Mouse (Mus musculus): ENCODE measurements at regions not wholly inside any gene's neighbourhood (a gene's known extent, or its start where the extent isn't known, plus 50 kb on each side); places are given as distances from the start of the nearest gene placed in this dataset.

- no peak overlapping the region for H3K27ac ChIP-seq (replicated peaks; ENCODE audit: low read depth, low read length)
- no peak overlapping the region for H3K4me2 ChIP-seq (ENCODE audit: low read length)
- 84% methylated on average over 3 of the region's 3 CpGs for WGBS
- H3K9me3 ChIP-seq (ENCODE audit: control insufficient read depth, low read length) = no peaks in the 10 kb centered on the region
- no peaks in the 10 kb centered on the region for H3K36me3 ChIP-seq (ENCODE audit: control insufficient read depth, insufficient read depth, low read length)
- no peak for ATAC-seq (ENCODE audit: low FRiP score, low TSS enrichment)
- no peaks in the 10 kb centered on the region for H3K27me3 ChIP-seq (ENCODE audit: control insufficient read depth, insufficient read depth, low read length)
- H3K4me1 ChIP-seq (ENCODE audit: control insufficient read depth, insufficient read depth, low read length) = no peaks in the 10 kb centered on the region
- no peak overlapping the region for H3K9ac ChIP-seq (replicated peaks; ENCODE audit: low read length)
- DNase-seq = no peak
- H3K4me3 ChIP-seq (replicated peaks; ENCODE audit: low read depth, low read length) = no peak overlapping the region
Measured at GRCm38 (mm10) chr3:109224526-109224925, 101.6 kb downstream of the Slc25a24 start.

DNA sequence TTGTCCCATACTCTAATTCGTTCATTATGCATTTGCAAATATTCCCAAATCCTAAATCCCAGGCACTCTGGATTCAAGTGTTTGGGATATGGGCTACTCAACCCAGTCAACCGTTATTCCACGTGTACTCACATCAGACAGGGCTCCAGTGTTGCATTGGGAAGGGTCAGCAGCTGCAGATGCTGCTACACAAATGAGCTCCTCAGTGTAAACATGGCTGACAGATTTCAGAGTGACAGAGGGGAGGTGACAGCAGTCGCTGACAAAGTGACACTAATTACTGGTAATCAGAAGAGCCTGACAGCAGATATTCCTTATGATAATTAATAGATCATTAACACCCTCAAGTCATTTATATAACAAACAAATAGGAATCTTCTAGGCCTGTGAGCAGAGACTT, 106.2 kb upstream of the Vav3 start:
- peak; percentile 69; the same call in 1 of the 2 replicates for ATAC-seq (ENCODE audit: low FRiP score, low TSS enrichment)
- no peak overlapping the region for H3K4me3 ChIP-seq (replicated peaks; ENCODE audit: low read depth, low read length)
- WGBS = 65% methylated on average over 4 of the region's 4 CpGs
- H3K27me3 ChIP-seq (ENCODE audit: control insufficient read depth, insufficient read depth, low read length) = no peaks in the 10 kb centered on the region
- H3K4me1 ChIP-seq (ENCODE audit: control insufficient read depth, insufficient read depth, low read length) = no peaks in the 10 kb centered on the region
- H3K27ac ChIP-seq (replicated peaks; ENCODE audit: low read depth, low read length) = no peak overlapping the region
- H3K4me2 ChIP-seq (ENCODE audit: low read length) = no peak overlapping the region
- H3K9me3 ChIP-seq (ENCODE audit: control insufficient read depth, low read length) = no peaks in the 10 kb centered on the region
- H3K36me3 ChIP-seq (ENCODE audit: control insufficient read depth, insufficient read depth, low read length) = no peaks in the 10 kb centered on the region
- no peak overlapping the region for H3K9ac ChIP-seq (replicated peaks; ENCODE audit: low read length)
- DNase-seq = no peak

GRCm38 (mm10) chr3:109236918-109237317, 103.5 kb upstream of the Vav3 start:
- no peak overlapping the region for H3K9ac ChIP-seq (replicated peaks; ENCODE audit: low read length)
- no peaks in the 10 kb centered on the region for H3K27me3 ChIP-seq (ENCODE audit: control insufficient read depth, insufficient read depth, low read length)
- DNase-seq (no peak), ATAC-seq (ENCODE audit: low FRiP score, low TSS enrichment) (no peak)
- no peaks in the 10 kb centered on the region for H3K36me3 ChIP-seq (ENCODE audit: control insufficient read depth, insufficient read depth, low read length)
- H3K4me3 ChIP-seq (replicated peaks; ENCODE audit: low read depth, low read length) = no peak overlapping the region
- H3K9me3 ChIP-seq (ENCODE audit: control insufficient read depth, low read length) = no peaks in the 10 kb centered on the region
- H3K4me1 ChIP-seq (ENCODE audit: control insufficient read depth, insufficient read depth, low read length) = no peaks in the 10 kb centered on the region
- 92% methylated on average over 5 of the region's 5 CpGs for WGBS
- no peak overlapping the region for H3K27ac ChIP-seq (replicated peaks; ENCODE audit: low read depth, low read length)
- no peak overlapping the region for H3K4me2 ChIP-seq (ENCODE audit: low read length)

DNA sequence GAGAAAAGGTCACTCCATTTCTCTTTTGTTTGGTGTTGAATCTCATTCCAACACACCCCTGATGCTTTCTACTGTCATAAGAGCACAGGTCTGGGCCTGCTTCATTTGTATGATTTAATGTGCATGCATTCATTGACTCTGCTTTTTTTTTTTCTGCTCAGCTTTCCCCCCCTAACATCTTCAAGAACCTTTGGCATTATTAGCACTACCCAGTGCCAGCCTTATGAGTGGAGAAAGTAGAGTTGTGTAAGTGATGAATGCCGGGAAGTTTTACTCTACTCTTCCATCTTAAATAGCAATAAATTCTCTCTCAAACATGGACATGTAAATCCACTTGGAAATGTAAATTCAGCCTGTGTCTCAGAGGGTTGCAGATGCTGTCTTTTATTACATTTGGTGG, 97.0 kb upstream of the Vav3 start:
- WGBS = 94% methylated on average over 1 of the region's 1 CpGs
- DNase-seq (no peak), ATAC-seq (ENCODE audit: low FRiP score, low TSS enrichment) (no peak)
- Histone ChIP-seq H3K9me3 (ENCODE audit: control insufficient read depth, low read length) (no peaks in the 10 kb centered on the region; the same call in 1 of the 2 replicates), H3K4me1 (ENCODE audit: control insufficient read depth, insufficient read depth, low read length) (no peaks in the 10 kb centered on the region), H3K4me2 (ENCODE audit: low read length) (no peak overlapping the region), H3K9ac (replicated peaks; ENCODE audit: low read length) (no peak overlapping the region), H3K36me3 (ENCODE audit: control insufficient read depth, insufficient read depth, low read length) (no peaks in the 10 kb centered on the region), H3K27me3 (ENCODE audit: control insufficient read depth, insufficient read depth, low read length) (no peaks in the 10 kb centered on the region), H3K4me3 (replicated peaks; ENCODE audit: low read depth, low read length) (no peak overlapping the region), H3K27ac (replicated peaks; ENCODE audit: low read depth, low read length) (no peak overlapping the region)

GRCm38 (mm10) chr3:109248801-109249200, 91.7 kb upstream of the Vav3 start:
- Histone ChIP-seq H3K4me3 (replicated peaks; ENCODE audit: low read depth, low read length) (no peak overlapping the region), H3K9me3 (ENCODE audit: control insufficient read depth, low read length) (no peaks in the 10 kb centered on the region; the same call in 1 of the 2 replicates), H3K4me1 (ENCODE audit: control insufficient read depth, insufficient read depth, low read length) (no peaks in the 10 kb centered on the region), H3K9ac (replicated peaks; ENCODE audit: low read length) (no peak overlapping the region), H3K27ac (replicated peaks; ENCODE audit: low read depth, low read length) (no peak overlapping the region), H3K27me3 (ENCODE audit: control insufficient read depth, insufficient read depth, low read length) (no peaks in the 10 kb centered on the region), H3K36me3 (ENCODE audit: control insufficient read depth, insufficient read depth, low read length) (no peaks in the 10 kb centered on the region), H3K4me2 (ENCODE audit: low read length) (no peak overlapping the region)
- DNase-seq = no peak
- ATAC-seq (ENCODE audit: low FRiP score, low TSS enrichment) = no peak
- 38% methylated on average over 1 of the region's 1 CpGs for WGBS

DNA sequence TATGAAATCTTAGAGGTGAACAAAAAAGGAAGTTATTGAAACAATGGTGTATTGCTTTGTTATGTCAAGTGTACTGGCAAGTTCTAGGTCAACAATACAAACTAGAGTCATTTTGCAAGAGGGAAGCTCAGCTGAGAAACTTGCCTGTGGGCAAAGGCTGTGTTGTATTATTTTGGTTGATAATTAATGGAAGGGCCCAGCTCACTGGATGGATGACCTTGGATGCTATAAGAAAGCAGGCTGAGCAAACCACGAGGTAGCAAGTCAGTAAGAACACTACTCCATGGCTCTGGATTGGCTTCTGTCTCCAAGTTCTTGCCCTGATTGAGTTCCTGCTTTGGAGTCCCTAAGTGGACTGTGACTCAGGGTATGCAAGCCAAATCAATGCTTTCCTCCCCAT, 91.1 kb upstream of the Vav3 start:
- Histone ChIP-seq H3K27ac (replicated peaks; ENCODE audit: low read depth, low read length) (no peak overlapping the region), H3K4me3 (replicated peaks; ENCODE audit: low read depth, low read length) (no peak overlapping the region), H3K4me1 (ENCODE audit: control insufficient read depth, insufficient read depth, low read length) (no peaks in the 10 kb centered on the region), H3K4me2 (ENCODE audit: low read length) (no peak overlapping the region), H3K9me3 (ENCODE audit: control insufficient read depth, low read length) (no peaks in the 10 kb centered on the region; the same call in 1 of the 2 replicates), H3K27me3 (ENCODE audit: control insufficient read depth, insufficient read depth, low read length) (no peaks in the 10 kb centered on the region), H3K9ac (replicated peaks; ENCODE audit: low read length) (no peak overlapping the region), H3K36me3 (ENCODE audit: control insufficient read depth, insufficient read depth, low read length) (no peaks in the 10 kb centered on the region)
- 88% methylated on average over 1 of the region's 1 CpGs for WGBS
- DNase-seq = no peak
- no peak for ATAC-seq (ENCODE audit: low FRiP score, low TSS enrichment)

DNA sequence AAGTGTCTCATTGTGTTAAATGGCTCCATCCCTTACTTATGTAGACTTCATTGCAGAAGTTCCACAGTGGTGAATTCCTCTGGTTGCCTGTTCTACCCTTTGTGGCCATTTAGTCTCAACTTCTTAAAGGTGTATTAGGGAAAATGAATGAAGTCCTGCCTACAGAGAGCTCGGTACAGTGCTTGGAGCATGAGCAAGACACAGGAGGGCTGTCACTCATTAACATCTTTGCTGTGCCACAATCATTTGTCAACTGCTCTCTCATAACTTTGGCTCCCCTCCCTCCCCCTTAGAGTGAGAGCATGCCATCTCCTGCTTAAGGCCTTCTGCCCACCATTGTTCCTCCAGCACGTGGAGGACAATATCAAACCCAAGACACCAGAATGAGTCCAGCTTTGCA, 90.5 kb upstream of the Vav3 start:
- H3K27ac ChIP-seq (replicated peaks; ENCODE audit: low read depth, low read length) = no peak overlapping the region
- DNase-seq (no peak), ATAC-seq (ENCODE audit: low FRiP score, low TSS enrichment) (no peak)
- H3K4me2 ChIP-seq (ENCODE audit: low read length) = no peak overlapping the region
- no peaks in the 10 kb centered on the region for H3K27me3 ChIP-seq (ENCODE audit: control insufficient read depth, insufficient read depth, low read length)
- H3K4me1 ChIP-seq (ENCODE audit: control insufficient read depth, insufficient read depth, low read length) = no peaks in the 10 kb centered on the region
- H3K4me3 ChIP-seq (replicated peaks; ENCODE audit: low read depth, low read length) = no peak overlapping the region
- H3K9ac ChIP-seq (replicated peaks; ENCODE audit: low read length) = no peak overlapping the region
- WGBS = 70% methylated on average over 2 of the region's 2 CpGs
- H3K9me3 ChIP-seq (ENCODE audit: control insufficient read depth, low read length) = no peaks in the 10 kb centered on the region
- H3K36me3 ChIP-seq (ENCODE audit: control insufficient read depth, insufficient read depth, low read length) = no peaks in the 10 kb centered on the region

GRCm38 (mm10) chr3:109251716-109252115, 88.7 kb upstream of the Vav3 start:
- H3K36me3 ChIP-seq (ENCODE audit: control insufficient read depth, insufficient read depth, low read length) = no peaks in the 10 kb centered on the region
- H3K4me1 ChIP-seq (ENCODE audit: control insufficient read depth, insufficient read depth, low read length) = no peaks in the 10 kb centered on the region
- H3K4me3 ChIP-seq (replicated peaks; ENCODE audit: low read depth, low read length) = no peak overlapping the region
- no peak overlapping the region for H3K9ac ChIP-seq (replicated peaks; ENCODE audit: low read length)
- H3K4me2 ChIP-seq (ENCODE audit: low read length) = no peak overlapping the region
- 78% methylated on average over 1 of the region's 1 CpGs for WGBS
- H3K27me3 ChIP-seq (ENCODE audit: control insufficient read depth, insufficient read depth, low read length) = no peaks in the 10 kb centered on the region
- no peaks in the 10 kb centered on the region for H3K9me3 ChIP-seq (ENCODE audit: control insufficient read depth, low read length)
- no peak overlapping the region for H3K27ac ChIP-seq (replicated peaks; ENCODE audit: low read depth, low read length)
- ATAC-seq (ENCODE audit: low FRiP score, low TSS enrichment) = no peak
- no peak for DNase-seq

DNA sequence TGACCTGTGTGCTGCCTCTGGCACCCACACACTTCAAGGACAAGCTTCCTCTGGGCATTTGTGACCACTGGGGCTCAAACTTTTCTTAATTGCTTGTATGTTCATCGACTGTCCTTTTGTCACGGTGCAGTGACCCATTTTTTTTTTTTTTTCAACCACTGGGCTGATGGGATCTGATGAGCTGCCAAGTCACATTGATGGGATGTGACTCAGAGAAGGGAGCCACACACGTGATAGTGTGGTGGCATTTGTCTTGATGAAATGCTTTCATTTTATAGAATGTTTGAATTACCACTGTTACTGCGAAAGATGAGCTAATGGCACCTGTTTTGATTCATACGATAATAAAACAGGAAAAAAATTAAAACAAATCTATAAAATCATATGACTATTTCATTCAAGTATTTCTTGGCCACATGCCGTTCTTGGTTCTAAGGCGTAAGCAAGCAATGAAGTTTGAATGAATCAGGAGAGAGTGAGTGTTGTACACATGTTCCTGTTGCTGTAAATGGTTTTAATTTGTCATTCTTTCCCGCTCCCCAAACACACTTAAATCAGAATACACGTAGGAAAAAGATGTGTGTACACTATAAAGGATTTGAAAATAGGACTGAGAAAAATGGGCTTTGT, 86.3 kb upstream of the Vav3 start:
- no peaks in the 10 kb centered on the region for H3K27me3 ChIP-seq (ENCODE audit: control insufficient read depth, insufficient read depth, low read length)
- no peak for DNase-seq
- 75% methylated on average over 9 of the region's 9 CpGs for WGBS
- ATAC-seq (ENCODE audit: low FRiP score, low TSS enrichment) = no peak
- H3K36me3 ChIP-seq (ENCODE audit: control insufficient read depth, insufficient read depth, low read length) = no peaks in the 10 kb centered on the region
- H3K4me2 ChIP-seq (ENCODE audit: low read length) = no peak overlapping the region
- no peaks in the 10 kb centered on the region for H3K9me3 ChIP-seq (ENCODE audit: control insufficient read depth, low read length)
- no peak overlapping the region for H3K27ac ChIP-seq (replicated peaks; ENCODE audit: low read depth, low read length)
- H3K4me3 ChIP-seq (replicated peaks; ENCODE audit: low read depth, low read length) = no peak overlapping the region
- no peaks in the 10 kb centered on the region for H3K4me1 ChIP-seq (ENCODE audit: control insufficient read depth, insufficient read depth, low read length)
- no peak overlapping the region for H3K9ac ChIP-seq (replicated peaks; ENCODE audit: low read length)

Measured in midbrain, embryonic 14.5 days (tissue).